Comparison of ENCODE assay signal across 17 mouse cellular contexts in the genomic region with DNA sequence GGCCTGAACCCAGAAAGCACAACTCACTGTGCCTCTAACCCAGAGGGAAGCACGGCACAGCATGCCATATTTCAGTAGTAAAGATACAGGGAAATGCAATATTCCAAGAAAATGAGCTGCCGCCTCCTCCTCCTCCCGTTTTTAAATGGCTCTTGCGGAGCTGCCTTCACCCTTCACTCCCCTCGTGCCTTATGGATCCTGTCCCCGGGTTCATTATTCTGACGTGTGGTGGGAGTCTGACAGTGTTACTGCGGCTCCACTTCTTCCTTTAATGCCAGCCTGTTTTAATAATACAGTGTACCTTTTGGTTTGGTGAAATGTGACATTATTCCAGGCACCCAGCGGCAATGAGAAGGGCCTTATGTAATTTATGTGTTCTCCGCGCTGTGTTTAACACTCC.
DNase-seq lines count a peak whose midpoint lies in the region; ATAC-seq and TF ChIP-seq lines count a peak whose summit lies in the region.
"Had no signal": no experiment of that assay in that cellular context is flagged by ENCODE, and none has a peak within 500 bp of the region (broad histone marks: within the 10 kb centered on the region; RNA-seq: fewer than 3 reads in every experiment).

No protein-coding gene starts in this region.

- H3K4me1 ChIP-seq in hindbrain, embryonic 12.5 days = peaks cover 24% of the 10 kb centered on the region
- H3K4me1 ChIP-seq in hindbrain, embryonic 10.5 days (replicated peaks) = 0 out of 2 replicates have a peak, but pooled peaks cover 6% of the 10 kb centered on the region
- peaks cover 31% of the 10 kb centered on the region for H3K4me1 ChIP-seq in neural tube, embryonic 12.5 days
- H3K4me1 ChIP-seq in forebrain, postnatal 0 days (ENCODE audit: insufficient read depth) = peaks cover 17% of the 10 kb centered on the region
- H3K4me1 ChIP-seq in neural tube, embryonic 14.5 days (ENCODE audit: control insufficient read depth, insufficient read depth, low read length) = peaks cover 24% of the 10 kb centered on the region
- no peaks in the 10 kb centered on the region for H3K4me1 ChIP-seq in stomach, postnatal 0 days (replicated peaks; ENCODE audit: control insufficient read depth, insufficient read depth)
- H3K4me1 ChIP-seq: embryonic facial prominence, embryonic 13.5 days; heart, embryonic 13.5 days; limb, embryonic 15.5 days had no signal

- 0 out of 2 replicates have a peak overlapping the region, but pooled peaks have one; percentile 18 for H3K9ac ChIP-seq in hindbrain, embryonic 12.5 days
- H3K9ac ChIP-seq in neural tube, embryonic 12.5 days = 0 out of 2 replicates have a peak overlapping the region, but pooled peaks have one; percentile 13
- H3K9ac ChIP-seq in forebrain, postnatal 0 days = no peak overlapping the region
- no peak overlapping the region for H3K9ac ChIP-seq in neural tube, embryonic 14.5 days (replicated peaks; ENCODE audit: low read depth, low read length)
- H3K9ac ChIP-seq in stomach, postnatal 0 days (ENCODE audit: low read length) = no peak overlapping the region
- H3K9ac ChIP-seq: embryonic facial prominence, embryonic 13.5 days; heart, embryonic 13.5 days; limb, embryonic 15.5 days; liver, postnatal 0 days had no signal

- ATAC-seq in hindbrain, embryonic 12.5 days (ENCODE audit: low FRiP score) = no peak
- ATAC-seq in neural tube, embryonic 12.5 days (ENCODE audit: low FRiP score, low read depth) = no peak
- ATAC-seq in forebrain, postnatal 0 days = peak; percentile 50; the same call in 1 of the 2 replicates
- ATAC-seq in neural tube, embryonic 14.5 days (ENCODE audit: low read depth) = no peak
- ATAC-seq in stomach, postnatal 0 days (ENCODE audit: low FRiP score, low TSS enrichment) = no peak
- ATAC-seq: liver, postnatal 0 days had no signal

- H3K4me3 ChIP-seq in hindbrain, embryonic 12.5 days = no peak overlapping the region
- no peak overlapping the region for H3K4me3 ChIP-seq in hindbrain, embryonic 10.5 days
- H3K4me3 ChIP-seq in neural tube, embryonic 12.5 days = no peak overlapping the region
- no peak overlapping the region for H3K4me3 ChIP-seq in forebrain, postnatal 0 days (ENCODE audit: low read depth, low read length)
- H3K4me3 ChIP-seq in neural tube, embryonic 14.5 days (ENCODE audit: low read depth, low read length) = no peak overlapping the region
- no peak overlapping the region for H3K4me3 ChIP-seq in stomach, postnatal 0 days (ENCODE audit: low read depth, low read length)
- H3K4me3 ChIP-seq: embryonic facial prominence, embryonic 13.5 days; heart, embryonic 13.5 days; limb, embryonic 15.5 days had no signal

- H3K27me3 ChIP-seq in hindbrain, embryonic 12.5 days = no peaks in the 10 kb centered on the region
- H3K27me3 ChIP-seq in hindbrain, embryonic 10.5 days (ENCODE audit: insufficient read depth, poor library complexity, severe bottlenecking) = no peaks in the 10 kb centered on the region
- H3K27me3 ChIP-seq in neural tube, embryonic 12.5 days (replicated peaks) = no peaks in the 10 kb centered on the region
- H3K27me3 ChIP-seq in forebrain, postnatal 0 days (ENCODE audit: insufficient read depth, low read length) = no peaks in the 10 kb centered on the region
- H3K27me3 ChIP-seq in neural tube, embryonic 14.5 days (ENCODE audit: control insufficient read depth, insufficient read depth, low read length) = no peaks in the 10 kb centered on the region
- no peaks in the 10 kb centered on the region for H3K27me3 ChIP-seq in stomach, postnatal 0 days (ENCODE audit: control insufficient read depth, insufficient read depth, low read length)
- H3K27me3 ChIP-seq: embryonic facial prominence, embryonic 13.5 days; limb, embryonic 15.5 days had no signal

- H3K4me2 ChIP-seq in hindbrain, embryonic 12.5 days (replicated peaks) = no peak overlapping the region
- peak overlapping the region; percentile 4; the same call in 1 of the 2 replicates for H3K4me2 ChIP-seq in neural tube, embryonic 12.5 days (replicated peaks)
- H3K4me2 ChIP-seq in forebrain, postnatal 0 days (ENCODE audit: low read depth) = no peak overlapping the region
- H3K4me2 ChIP-seq in neural tube, embryonic 14.5 days (ENCODE audit: low read depth, low read length) = no peak overlapping the region
- no peak overlapping the region for H3K4me2 ChIP-seq in stomach, postnatal 0 days (replicated peaks; ENCODE audit: low read depth)
- H3K4me2 ChIP-seq: embryonic facial prominence, embryonic 13.5 days; heart, embryonic 13.5 days; limb, embryonic 15.5 days had no signal

- no peaks in the 10 kb centered on the region for H3K36me3 ChIP-seq in hindbrain, embryonic 12.5 days
- H3K36me3 ChIP-seq in hindbrain, embryonic 10.5 days = no peaks in the 10 kb centered on the region
- H3K36me3 ChIP-seq in neural tube, embryonic 12.5 days = no peaks in the 10 kb centered on the region
- no peaks in the 10 kb centered on the region for H3K36me3 ChIP-seq in forebrain, postnatal 0 days (ENCODE audit: insufficient read depth)
- H3K36me3 ChIP-seq in neural tube, embryonic 14.5 days (ENCODE audit: control insufficient read depth, insufficient read depth, low read length) = no peaks in the 10 kb centered on the region
- H3K36me3 ChIP-seq in stomach, postnatal 0 days (ENCODE audit: control insufficient read depth, insufficient read depth, low read length) = no peaks in the 10 kb centered on the region
- H3K36me3 ChIP-seq: embryonic facial prominence, embryonic 13.5 days; heart, embryonic 13.5 days; limb, embryonic 15.5 days had no signal

- H3K27ac ChIP-seq in hindbrain, embryonic 12.5 days = peak overlapping the region; percentile 68
- H3K27ac ChIP-seq in hindbrain, embryonic 10.5 days = no peak overlapping the region
- H3K27ac ChIP-seq in neural tube, embryonic 12.5 days = peak overlapping the region; percentile 57
- peak overlapping the region; percentile 67 for H3K27ac ChIP-seq in forebrain, postnatal 0 days (ENCODE audit: low read depth, low read length)
- H3K27ac ChIP-seq in neural tube, embryonic 14.5 days (ENCODE audit: low read depth, low read length) = peak overlapping the region; percentile 78
- H3K27ac ChIP-seq in stomach, postnatal 0 days (replicated peaks) = no peak overlapping the region
- H3K27ac ChIP-seq: embryonic facial prominence, embryonic 13.5 days; heart, embryonic 13.5 days; limb, embryonic 15.5 days had no signal

- no peaks in the 10 kb centered on the region for H3K9me3 ChIP-seq in hindbrain, embryonic 12.5 days (replicated peaks)
- H3K9me3 ChIP-seq in hindbrain, embryonic 10.5 days = no peaks in the 10 kb centered on the region
- no peaks in the 10 kb centered on the region for H3K9me3 ChIP-seq in neural tube, embryonic 12.5 days
- no peaks in the 10 kb centered on the region for H3K9me3 ChIP-seq in forebrain, postnatal 0 days (ENCODE audit: low read length)
- no peaks in the 10 kb centered on the region for H3K9me3 ChIP-seq in neural tube, embryonic 14.5 days (ENCODE audit: control insufficient read depth, low read length)
- no peaks in the 10 kb centered on the region for H3K9me3 ChIP-seq in stomach, postnatal 0 days (ENCODE audit: control insufficient read depth, low read length)
- H3K9me3 ChIP-seq: embryonic facial prominence, embryonic 13.5 days; heart, embryonic 13.5 days; limb, embryonic 15.5 days had no signal

- DNase-seq in hindbrain, embryonic 10.5 days (ENCODE audit: low spot score) = no peak
- DNase-seq in neural tube, embryonic 10.5 days (ENCODE audit: extremely low spot score, low spot score) = no peak
- DNase-seq in forebrain, postnatal 0 days = peak; percentile 41
- DNase-seq in Muller cell, postnatal 12 days (ENCODE audit: inconsistent ontology term) = no peak
- DNase-seq in stomach, postnatal 0 days (ENCODE audit: low spot score) = no peak
- DNase-seq: B cell, adult 2 months; cerebellum, adult 11-12 months; gastrocnemius, postnatal 36 days; kidney, adult 18-20 months; liver, postnatal 0 days; lung, postnatal 4 days had no signal

- TF ChIP-seq CTCF in forebrain, postnatal 0 days (IDR thresholded peaks at IDR 0.05; ENCODE audit: low read depth) = no peak
- TF ChIP-seq CTCF in stomach, postnatal 0 days (IDR thresholded peaks at IDR 0.05; ENCODE audit: low read depth) = no peak

- 69% methylated on average over 11 of the region's 11 CpGs for WGBS in hindbrain, embryonic 12.5 days
- WGBS in hindbrain, embryonic 10.5 days = 86% methylated on average over 11 of the region's 11 CpGs
- WGBS in neural tube, embryonic 12.5 days = 43% methylated on average over 11 of the region's 11 CpGs
- 40% methylated on average over 11 of the region's 11 CpGs for whole genome bisulfite sequencing in forebrain, postnatal 0 days
- 26% methylated on average over 11 of the region's 11 CpGs for WGBS in neural tube, embryonic 14.5 days
- 56% methylated on average over 11 of the region's 11 CpGs for WGBS in stomach, postnatal 0 days

- no peak for TF ChIP-seq EP300 in stomach, postnatal 0 days (optimal IDR thresholded peaks at IDR 0.05)

Comparison
In these comparisons a context has a peak if more than half of its experiments do, and no peak if none do; other contexts are left out.
1. H3K27ac ChIP-seq: peak in hindbrain, embryonic 12.5 days (single experiment), neural tube, embryonic 12.5 days (single experiment), forebrain, postnatal 0 days (single experiment) and neural tube, embryonic 14.5 days (single experiment); none in hindbrain, embryonic 10.5 days (single experiment) and stomach, postnatal 0 days (single experiment).
2. H3K9ac ChIP-seq: peak in hindbrain, embryonic 12.5 days (single experiment) and neural tube, embryonic 12.5 days (single experiment); none in forebrain, postnatal 0 days (single experiment), neural tube, embryonic 14.5 days (single experiment) and stomach, postnatal 0 days (single experiment).